Mouse (Mus musculus): ENCODE measurements around the gene Snx4.

The Snx4 gene

GRCm38 (mm10) chr16:33343601-33344000 is 92.4 kb downstream of the Snx4 start:
- no peak for DNase-seq (ENCODE audit: low spot score)

DNA sequence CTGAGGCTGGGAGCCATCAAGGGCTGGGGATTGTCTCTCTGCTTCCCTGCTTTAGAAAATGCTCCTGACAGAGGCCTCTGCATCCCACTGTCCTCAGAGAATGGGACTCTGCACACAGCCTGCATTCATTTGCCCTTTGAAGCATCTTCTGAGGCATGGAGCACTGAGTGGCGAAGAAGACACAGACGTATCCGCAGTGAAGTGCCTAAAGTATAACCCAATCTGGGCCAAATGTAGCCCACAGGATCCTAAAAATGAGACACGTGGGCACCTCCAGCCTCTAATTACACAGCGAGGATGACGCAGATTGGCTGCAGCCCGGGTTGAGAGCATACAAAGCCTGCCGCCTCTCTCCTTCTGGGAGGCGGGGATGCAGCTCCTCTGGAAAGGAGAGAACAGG is 93.1 kb downstream of the Snx4 start:
- peak; percentile 18 for DNase-seq (ENCODE audit: low spot score)

- DNase-seq (ENCODE audit: low spot score) = peak; percentile 20
These were observed 93.6 kb downstream of the Snx4 start for GRCm38 (mm10) chr16:33344875-33345274.

DNA sequence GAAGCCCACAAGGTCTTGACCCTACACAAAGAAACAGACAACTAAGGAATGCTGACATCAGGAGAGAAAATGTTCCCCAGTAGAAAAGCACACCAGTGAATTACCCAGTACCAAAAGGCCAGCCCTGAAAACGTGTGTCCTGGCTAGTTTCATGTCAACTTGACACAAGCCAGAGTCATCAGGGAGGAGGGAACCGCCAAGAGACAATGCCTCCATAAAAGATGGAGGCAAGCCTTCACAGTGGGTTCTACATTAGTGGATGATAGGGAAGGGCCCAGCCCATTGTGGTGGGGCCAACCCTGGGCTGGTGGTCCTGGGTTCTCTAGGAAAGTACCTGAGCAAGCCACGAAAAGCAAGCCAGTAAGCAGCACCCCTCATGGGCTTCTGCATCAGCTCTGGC is 95.1 kb downstream of the Snx4 start:
- DNase-seq (ENCODE audit: low spot score) = no peak

GRCm38 (mm10) chr16:33347134-33347533 is 95.9 kb downstream of the Snx4 start:
- DNase-seq (ENCODE audit: low spot score) = no peak

Measured in ovary, postnatal 36 days (tissue).